Mouse (Mus musculus): ENCODE results near the gene Ghrhr. TPM values are rescaled to one million over a fixed set of nuclear protein-coding genes. Genes with fewer than 3 reads are reported as not detected.

The Ghrhr gene
- polyA plus RNA-seq, 1 experiment, result 0.74 TPM

GRCm38 (mm10) chr6:55410119-55410775, 34.2 kb downstream of the Ghrhr start:
- Histone ChIP-seq H3K27me3 (ENCODE audit: control insufficient read depth, insufficient read depth, low read length) (no peaks in the 10 kb centered on the region), H3K36me3 (ENCODE audit: control insufficient read depth, insufficient read depth, low read length) (no peaks in the 10 kb centered on the region), H3K27ac (ENCODE audit: control insufficient read depth, insufficient read depth, low read length) (no peak overlapping the region), H3K4me3 (ENCODE audit: control insufficient read depth, insufficient read depth, low read length) (no peak overlapping the region), H3K4me1 (replicated peaks; ENCODE audit: control insufficient read depth, insufficient read depth, low read length) (no peaks in the 10 kb centered on the region)
- DNase-seq, result no peak
- WGBS, result 35% methylated on average over 7 of the region's 7 CpGs
- TF ChIP-seq POLR2A (IDR thresholded peaks at IDR 0.05; ENCODE audit: control insufficient read depth, extremely low read depth, insufficient read depth, low read length, poor library complexity) (no peak), CTCF (IDR thresholded peaks at IDR 0.05; ENCODE audit: borderline replicate concordance, control insufficient read depth, extremely low read depth, insufficient read depth, low read length, poor library complexity) (no peak)

DNA sequence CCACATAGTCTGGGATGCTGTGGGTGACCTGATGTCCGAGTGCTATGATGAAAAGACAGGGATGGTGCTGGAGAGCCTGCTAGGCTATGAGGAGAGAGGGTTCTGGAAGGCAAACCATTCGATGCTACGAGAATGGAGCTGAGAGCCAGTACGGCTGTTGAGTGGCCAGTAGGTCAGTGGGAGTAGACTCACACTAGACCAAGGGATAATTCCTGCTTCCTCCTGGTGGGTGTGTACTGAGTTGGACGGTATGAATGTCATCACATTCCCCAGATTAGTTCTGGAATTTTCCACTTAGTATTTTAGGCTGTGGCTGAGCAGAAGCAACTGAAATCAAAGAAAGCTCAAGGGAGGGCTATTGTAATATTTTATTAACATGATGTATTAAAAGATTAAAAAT, 34.9 kb downstream of the Ghrhr start:
- no peak overlapping the region for H3K27ac ChIP-seq (ENCODE audit: control insufficient read depth, insufficient read depth, low read length)
- no peaks in the 10 kb centered on the region for H3K36me3 ChIP-seq (ENCODE audit: control insufficient read depth, insufficient read depth, low read length)
- no peak for DNase-seq
- TF ChIP-seq POLR2A (IDR thresholded peaks at IDR 0.05; ENCODE audit: control insufficient read depth, extremely low read depth, insufficient read depth, low read length, poor library complexity) (no peak), CTCF (IDR thresholded peaks at IDR 0.05; ENCODE audit: borderline replicate concordance, control insufficient read depth, extremely low read depth, insufficient read depth, low read length, poor library complexity) (no peak)
- H3K27me3 ChIP-seq (ENCODE audit: control insufficient read depth, insufficient read depth, low read length), result no peaks in the 10 kb centered on the region
- H3K4me1 ChIP-seq (replicated peaks; ENCODE audit: control insufficient read depth, insufficient read depth, low read length), result no peaks in the 10 kb centered on the region
- no peak overlapping the region for H3K4me3 ChIP-seq (ENCODE audit: control insufficient read depth, insufficient read depth, low read length)
- 90% methylated on average over 5 of the region's 5 CpGs for WGBS

DNA sequence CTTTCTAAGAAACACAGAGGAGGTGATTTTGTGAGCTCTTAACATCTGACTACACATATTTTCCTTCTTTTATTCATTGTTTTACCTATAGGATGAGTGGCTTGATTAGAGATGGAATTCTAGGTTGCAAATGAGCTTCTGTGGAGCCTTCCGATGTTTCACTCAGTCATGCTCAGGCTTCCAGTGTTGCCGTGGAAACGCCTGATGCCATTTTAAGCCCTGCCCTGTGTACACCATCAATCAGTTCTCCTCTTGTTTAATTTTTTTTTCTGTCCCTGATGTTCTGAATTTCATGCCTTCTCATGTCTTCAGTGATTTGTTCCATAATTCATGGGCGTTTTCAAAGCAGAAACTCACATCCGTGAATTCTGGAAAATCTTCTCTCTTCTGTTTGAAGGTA, 40.1 kb downstream of the Ghrhr start:
- no peak for DNase-seq
- no peaks in the 10 kb centered on the region for H3K4me1 ChIP-seq (replicated peaks; ENCODE audit: control insufficient read depth, insufficient read depth, low read length)
- no peaks in the 10 kb centered on the region for H3K27me3 ChIP-seq (ENCODE audit: control insufficient read depth, insufficient read depth, low read length)
- TF ChIP-seq POLR2A (IDR thresholded peaks at IDR 0.05; ENCODE audit: control insufficient read depth, extremely low read depth, insufficient read depth, low read length, poor library complexity) (no peak), CTCF (IDR thresholded peaks at IDR 0.05; ENCODE audit: borderline replicate concordance, control insufficient read depth, extremely low read depth, insufficient read depth, low read length, poor library complexity) (no peak)
- 90% methylated on average over 5 of the region's 5 CpGs for WGBS
- H3K4me3 ChIP-seq (ENCODE audit: control insufficient read depth, insufficient read depth, low read length), result no peak overlapping the region
- no peak overlapping the region for H3K27ac ChIP-seq (ENCODE audit: control insufficient read depth, insufficient read depth, low read length)
- H3K36me3 ChIP-seq (ENCODE audit: control insufficient read depth, insufficient read depth, low read length), result no peaks in the 10 kb centered on the region

DNA sequence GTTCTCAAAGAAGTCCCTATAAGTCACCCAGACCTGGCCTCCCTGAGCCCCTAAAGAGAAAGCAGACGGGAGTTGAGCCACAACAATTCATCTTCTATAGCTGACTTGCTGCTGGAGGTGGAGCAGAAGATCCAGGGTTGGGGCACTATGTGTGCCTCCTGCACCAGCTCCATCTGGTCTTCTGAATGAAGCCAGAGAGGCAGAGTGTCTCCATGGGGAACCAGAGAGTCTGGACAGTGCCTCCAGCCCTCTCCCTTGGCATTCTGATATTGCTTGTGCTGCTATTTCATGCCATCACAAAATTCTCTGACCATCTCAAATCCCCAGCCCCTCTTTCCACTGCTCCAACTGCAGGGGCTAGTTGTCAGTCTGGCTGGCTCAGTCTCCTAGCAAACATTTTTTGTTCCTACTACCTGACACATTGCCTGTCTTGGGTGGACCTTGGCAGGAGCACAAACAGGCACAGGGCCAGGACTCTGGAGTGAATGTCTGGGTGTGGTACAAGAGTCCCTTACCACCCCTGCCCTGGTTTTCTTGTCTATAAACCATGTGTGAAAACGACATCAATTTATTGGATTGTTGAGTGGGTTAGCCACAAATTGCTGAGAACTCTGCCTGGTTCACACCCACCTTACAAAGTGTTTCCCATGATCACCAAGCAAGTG, 42.8 kb downstream of the Ghrhr start:
- WGBS, result 44% methylated on average over 2 of the region's 2 CpGs
- no peak for DNase-seq
- Histone ChIP-seq H3K4me3 (ENCODE audit: control insufficient read depth, insufficient read depth, low read length) (no peak overlapping the region), H3K27me3 (ENCODE audit: control insufficient read depth, insufficient read depth, low read length) (no peaks in the 10 kb centered on the region), H3K27ac (ENCODE audit: control insufficient read depth, insufficient read depth, low read length) (no peak overlapping the region), H3K4me1 (replicated peaks; ENCODE audit: control insufficient read depth, insufficient read depth, low read length) (no peaks in the 10 kb centered on the region), H3K36me3 (ENCODE audit: control insufficient read depth, insufficient read depth, low read length) (no peaks in the 10 kb centered on the region)
- no peak for TF ChIP-seq POLR2A (IDR thresholded peaks at IDR 0.05; ENCODE audit: control insufficient read depth, extremely low read depth, insufficient read depth, low read length, poor library complexity)

- Histone ChIP-seq H3K4me3 (ENCODE audit: control insufficient read depth, insufficient read depth, low read length) (no peak overlapping the region), H3K4me1 (replicated peaks; ENCODE audit: control insufficient read depth, insufficient read depth, low read length) (no peaks in the 10 kb centered on the region), H3K27me3 (ENCODE audit: control insufficient read depth, insufficient read depth, low read length) (no peaks in the 10 kb centered on the region), H3K27ac (ENCODE audit: control insufficient read depth, insufficient read depth, low read length) (no peak overlapping the region), H3K36me3 (ENCODE audit: control insufficient read depth, insufficient read depth, low read length) (no peaks in the 10 kb centered on the region)
- no peak for TF ChIP-seq CTCF (IDR thresholded peaks at IDR 0.05; ENCODE audit: borderline replicate concordance, control insufficient read depth, extremely low read depth, insufficient read depth, low read length, poor library complexity)
- no peak for TF ChIP-seq POLR2A (IDR thresholded peaks at IDR 0.05; ENCODE audit: control insufficient read depth, extremely low read depth, insufficient read depth, low read length, poor library complexity)
- 77% methylated on average over 3 of the region's 3 CpGs for WGBS
- DNase-seq, result no peak
These were observed 44.3 kb downstream of the Ghrhr start for GRCm38 (mm10) chr6:55420411-55420810.

DNA sequence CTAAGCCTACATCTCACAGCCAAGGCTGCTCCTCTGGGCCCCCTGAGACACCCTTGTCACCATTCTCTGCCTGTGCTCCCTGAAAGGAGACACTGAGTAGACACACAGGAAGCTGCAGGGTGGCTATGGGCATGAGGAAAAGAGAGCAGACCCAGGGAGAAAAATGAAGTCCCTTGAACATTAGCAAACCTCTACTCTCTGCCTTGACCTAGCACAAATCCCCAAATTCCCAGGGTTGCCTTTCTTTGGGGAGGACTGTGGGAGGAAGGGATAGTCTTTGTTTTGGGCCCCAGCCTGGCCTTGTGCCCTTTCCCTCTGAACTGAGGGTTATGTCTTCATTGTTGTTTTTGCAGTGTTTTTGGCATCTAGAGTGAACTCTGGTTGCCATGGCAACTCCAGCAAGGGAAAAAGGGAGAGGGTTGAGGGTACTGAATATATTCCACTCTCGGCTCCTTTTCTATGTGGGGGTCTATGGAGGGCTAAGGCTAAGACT, 44.8 kb downstream of the Ghrhr start:
- TF ChIP-seq POLR2A (IDR thresholded peaks at IDR 0.05; ENCODE audit: control insufficient read depth, extremely low read depth, insufficient read depth, low read length, poor library complexity), result no peak
- TF ChIP-seq CTCF (IDR thresholded peaks at IDR 0.05; ENCODE audit: borderline replicate concordance, control insufficient read depth, extremely low read depth, insufficient read depth, low read length, poor library complexity), result no peak
- DNase-seq, result no peak
- H3K27ac ChIP-seq (ENCODE audit: control insufficient read depth, insufficient read depth, low read length), result no peak overlapping the region
- WGBS, result 59% methylated on average over 1 of the region's 1 CpGs
- no peaks in the 10 kb centered on the region for H3K4me1 ChIP-seq (replicated peaks; ENCODE audit: control insufficient read depth, insufficient read depth, low read length)
- H3K36me3 ChIP-seq (ENCODE audit: control insufficient read depth, insufficient read depth, low read length), result no peaks in the 10 kb centered on the region
- H3K27me3 ChIP-seq (ENCODE audit: control insufficient read depth, insufficient read depth, low read length), result no peaks in the 10 kb centered on the region
- H3K4me3 ChIP-seq (ENCODE audit: control insufficient read depth, insufficient read depth, low read length), result no peak overlapping the region
